Mouse (Mus musculus) skeletal muscle tissue, adult 2 months (tissue): ENCODE results near the gene Wnt5a.

Experiments
- DNase-seq: peaks from one replicate; pipeline ENCODE4 v3.0.0-alpha.2; 2012; ENCODE audit warnings: low read depth, low spot score

Gene Wnt5a

GRCm38 (mm10) chr14:28509441-28510340 is 5.1 kb downstream of the Wnt5a start:
- no peak for DNase-seq

- DNase-seq = no peak
Observed at GRCm38 (mm10) chr14:28510341-28511028, 5.9 kb downstream of the Wnt5a start.

GRCm38 (mm10) chr14:28511029-28511651 is 6.6 kb downstream of the Wnt5a start:
- DNase-seq = no peak

- no peak for DNase-seq
Observed at GRCm38 (mm10) chr14:28512805-28513590, 8.4 kb downstream of the Wnt5a start.

- DNase-seq = no peak
Observed at GRCm38 (mm10) chr14:28514171-28514570, 9.6 kb downstream of the Wnt5a start.

- no peak for DNase-seq
Observed at GRCm38 (mm10) chr14:28515331-28515730, 10.8 kb downstream of the Wnt5a start.

- no peak for DNase-seq
Observed at GRCm38 (mm10) chr14:28517631-28518560, 13.3 kb downstream of the Wnt5a start.

- peak; percentile 58 for DNase-seq
Observed at GRCm38 (mm10) chr14:28521106-28521505, 16.6 kb downstream of the Wnt5a start.

- no peak for DNase-seq
Observed at GRCm38 (mm10) chr14:28522611-28523010, 18.1 kb downstream of the Wnt5a start.

- no peak for DNase-seq
Observed at GRCm38 (mm10) chr14:28525566-28525965, 21.0 kb downstream of the Wnt5a start.

GRCm38 (mm10) chr14:28528151-28528685 is 23.7 kb downstream of the Wnt5a start:
- DNase-seq = no peak

- DNase-seq = no peak
Observed at GRCm38 (mm10) chr14:28531531-28531930, 27.0 kb downstream of the Wnt5a start.

- peak; percentile 77 for DNase-seq
Observed at GRCm38 (mm10) chr14:28532943-28533342, 28.4 kb downstream of the Wnt5a start.

- no peak for DNase-seq
Observed at GRCm38 (mm10) chr14:28533876-28534275, 29.3 kb downstream of the Wnt5a start.

- DNase-seq = peak; percentile 32
Observed at GRCm38 (mm10) chr14:28535814-28536213, 31.3 kb downstream of the Wnt5a start.

- DNase-seq = no peak
Observed at GRCm38 (mm10) chr14:28539577-28539976, 35.0 kb downstream of the Wnt5a start.

GRCm38 (mm10) chr14:28542117-28542741 is 37.7 kb downstream of the Wnt5a start:
- no peak for DNase-seq

GRCm38 (mm10) chr14:28561861-28562260 is 57.3 kb downstream of the Wnt5a start:
- DNase-seq = no peak
